Mouse (Mus musculus) forebrain, embryonic 10.5 days (tissue): ENCODE results near the gene Wasf3. TPM values are rescaled to one million over a fixed set of nuclear protein-coding genes. Genes with fewer than 3 reads are reported as not detected.
"Not testable (repeated sequence)": the region's sequence is repeated elsewhere in the genome, so short reads cannot be mapped to it uniquely, and the experiment has no call there.

ENCODE experiments used
- DNase-seq: peaks from one replicate; pipeline ENCODE4 v3.0.0-alpha.2; 2017; ENCODE audit warnings: low spot score; ENCODE audit errors: extremely low spot score
- H3K27ac ChIP-seq: fragments of 300-500 bp; sonication (generic); 2 replicates; pipeline ENCODE4 v1.5.1; 2016; ENCODE audit warnings: mild to moderate bottlenecking
- H3K27me3 ChIP-seq: fragments of 300-500 bp; sonication (generic); 2 replicates; pipeline ENCODE4 v1.6.1; 2016; ENCODE audit warnings: mild to moderate bottlenecking; ENCODE audit not compliant: poor library complexity, severe bottlenecking
- H3K36me3 ChIP-seq: fragments of 300-500 bp; sonication (generic); replicated peaks from 2 replicates; pipeline ENCODE4 v1.6.1; 2016; ENCODE audit warnings: mild to moderate bottlenecking, moderate library complexity
- H3K4me1 ChIP-seq: fragments of 300-500 bp; sonication (generic); 2 replicates; pipeline ENCODE4 v1.6.1; 2016
- H3K4me3 ChIP-seq: fragments of 300-500 bp; sonication (generic); 2 replicates; pipeline ENCODE4 v1.5.1; 2016; ENCODE audit warnings: mild to moderate bottlenecking, moderate library complexity
- H3K9me3 ChIP-seq: fragments of 300-500 bp; sonication (generic); 2 replicates; pipeline ENCODE4 v1.6.1; 2016; ENCODE audit warnings: mild to moderate bottlenecking, moderate library complexity
- WGBS: fragments of 180-500 bp; shearing (Covaris S2); methylation state at CpG from one replicate; pipeline ENCODE4 v1.1.7; 2016; 5-methylcytosine and 5-hydroxymethylcytosine counted together
- polyA plus RNA-seq: library from polyadenylated mRNA; unstranded; fragments of >200 nt; fragmentation: Nextera tagmentation; extraction: Ambion mirVana; gene quantifications from 2 replicates; pipeline ENCODE4 v1.2.1, GENCODE M21; 2016

The Wasf3 gene
- polyA plus RNA-seq, 1 experiment from 2014 or later, result 7.2 TPM

GRCm38 (mm10) chr5:146470821-146471220 lies 86.0 kb downstream of the Wasf3 start:
- WGBS, result 91% methylated on average over 9 of the region's 9 CpGs
- Histone ChIP-seq H3K4me3 (no peak overlapping the region), H3K36me3 (peaks cover 32% of the 10 kb centered on the region), H3K9me3 (no peaks in the 10 kb centered on the region), H3K4me1 (no peaks in the 10 kb centered on the region), H3K27ac (no peak overlapping the region), H3K27me3 (no peaks in the 10 kb centered on the region)
- no peak for DNase-seq

DNA sequence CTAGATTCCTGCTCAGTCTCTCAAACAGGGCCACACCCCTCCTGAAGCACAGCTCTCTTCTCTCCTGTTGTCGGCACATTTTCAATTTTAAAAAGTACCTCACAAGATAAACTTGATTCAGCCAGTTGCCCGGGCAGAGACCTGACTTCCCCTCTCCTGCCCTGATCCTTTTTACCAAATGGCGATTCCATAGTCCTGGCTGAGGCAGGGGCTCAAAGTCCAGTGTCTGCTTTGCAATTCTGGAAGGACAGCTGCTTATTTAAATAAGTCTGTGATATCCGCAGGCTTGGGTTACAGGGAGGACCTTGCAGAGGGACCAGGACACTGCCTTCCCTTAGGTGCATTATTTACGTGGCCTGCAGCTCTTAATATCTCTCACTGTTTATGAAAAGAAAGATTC lies 86.5 kb downstream of the Wasf3 start:
- peaks cover 29% of the 10 kb centered on the region for H3K36me3 ChIP-seq
- DNase-seq, result no peak
- no peaks in the 10 kb centered on the region for H3K4me1 ChIP-seq
- no peaks in the 10 kb centered on the region for H3K27me3 ChIP-seq
- WGBS, result 97% methylated on average over 5 of the region's 5 CpGs
- H3K27ac ChIP-seq, result no peak overlapping the region
- H3K4me3 ChIP-seq, result no peak overlapping the region
- H3K9me3 ChIP-seq, result no peaks in the 10 kb centered on the region

GRCm38 (mm10) chr5:146471821-146472220 lies 87.0 kb downstream of the Wasf3 start:
- Histone ChIP-seq H3K27ac (no peak overlapping the region), H3K4me1 (no peaks in the 10 kb centered on the region), H3K27me3 (no peaks in the 10 kb centered on the region), H3K9me3 (no peaks in the 10 kb centered on the region), H3K4me3 (no peak overlapping the region), H3K36me3 (peaks cover 25% of the 10 kb centered on the region)
- DNase-seq, result no peak
- 94% methylated on average over 12 of the region's 12 CpGs for WGBS

DNA sequence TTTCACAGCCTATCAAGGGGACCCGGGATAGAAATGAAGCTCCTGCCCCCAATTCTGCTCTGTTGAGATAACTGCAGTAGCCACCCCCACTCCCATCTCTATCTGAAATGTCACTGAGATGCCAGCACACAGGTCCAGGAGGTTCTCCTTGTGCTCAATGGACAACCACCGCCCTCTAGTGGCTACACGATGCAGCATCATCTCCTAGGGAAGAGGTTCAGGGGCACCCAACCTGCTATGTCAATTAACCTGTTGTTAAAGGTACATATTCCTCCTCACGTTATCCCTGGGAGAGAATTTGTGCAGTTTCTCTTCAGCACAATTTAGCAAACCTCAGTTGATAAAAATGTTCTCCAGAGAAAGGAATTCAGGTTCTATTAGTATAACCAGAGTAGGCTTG lies 94.8 kb downstream of the Wasf3 start:
- not testable (repeated sequence) for H3K36me3 ChIP-seq, H3K4me1 ChIP-seq, H3K27me3 ChIP-seq, H3K4me3 ChIP-seq, DNase-seq, H3K9me3 ChIP-seq, H3K27ac ChIP-seq
- WGBS, result 16% methylated on average over 4 of the region's 4 CpGs

GRCm38 (mm10) chr5:146481665-146482064 lies 96.9 kb downstream of the Wasf3 start, which contains the start of gene Gm6408:
Gene Gm6408 (plus strand): TSS chr5:146481965.
- H3K27ac ChIP-seq, H3K27me3 ChIP-seq, H3K9me3 ChIP-seq, H3K4me3 ChIP-seq, H3K4me1 ChIP-seq, H3K36me3 ChIP-seq, DNase-seq: not testable (repeated sequence)
- 98% methylated on average over 3 of the region's 3 CpGs for WGBS

GRCm38 (mm10) chr5:146488959-146489358 lies 104.2 kb downstream of the Wasf3 start:
- not testable (repeated sequence) for H3K4me3 ChIP-seq, DNase-seq, H3K4me1 ChIP-seq, H3K9me3 ChIP-seq, H3K36me3 ChIP-seq, H3K27ac ChIP-seq, H3K27me3 ChIP-seq
- 16% methylated on average over 3 of the region's 4 CpGs for WGBS

GRCm38 (mm10) chr5:146491063-146491462 lies 106.3 kb downstream of the Wasf3 start, which contains the start of gene Gm6370:
Gene Gm6370 (plus strand): TSS chr5:146491363.
- H3K4me3 ChIP-seq, H3K4me1 ChIP-seq, H3K9me3 ChIP-seq, H3K36me3 ChIP-seq, DNase-seq, H3K27ac ChIP-seq, H3K27me3 ChIP-seq: not testable (repeated sequence)
- no CpG with 5 or more reads among the region's 5 CpGs for WGBS

- H3K36me3 ChIP-seq, H3K27ac ChIP-seq, H3K27me3 ChIP-seq, H3K4me1 ChIP-seq, DNase-seq, H3K4me3 ChIP-seq, H3K9me3 ChIP-seq: not testable (repeated sequence)
- no CpG with 5 or more reads among the region's 5 CpGs for WGBS
Observed at GRCm38 (mm10) chr5:146502099-146502498, 117.3 kb downstream of the Wasf3 start, which contains the start of gene 4930449I24Rik. Gene 4930449I24Rik (plus strand): TSS chr5:146502399.

DNA sequence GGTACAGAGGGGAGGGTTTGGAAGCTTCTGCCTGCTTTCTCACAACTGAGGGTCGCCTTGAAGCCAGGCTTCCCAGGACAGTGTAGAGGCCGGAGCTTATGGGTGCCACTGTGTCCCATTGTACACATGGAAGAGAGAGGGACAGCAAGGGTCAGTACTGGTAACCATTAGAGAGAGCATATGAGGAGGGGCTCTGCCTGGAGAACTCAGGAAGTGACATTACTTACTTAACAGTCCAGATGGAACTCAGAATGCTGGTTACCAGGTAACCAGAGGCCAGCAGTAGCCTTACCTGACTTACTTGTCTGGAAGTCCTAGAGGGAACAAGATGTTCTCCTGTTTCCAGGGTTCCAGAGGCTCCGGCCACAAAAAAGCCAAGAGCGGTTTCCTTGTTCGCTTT lies 129.0 kb downstream of the Wasf3 start, which contains the start of gene Gm3402:
Gm3402 (plus strand) TSS at position 301 of the 400 bp plus-strand sequence.
- not testable (repeated sequence) for DNase-seq, H3K27ac ChIP-seq, H3K36me3 ChIP-seq, H3K9me3 ChIP-seq, H3K27me3 ChIP-seq, H3K4me1 ChIP-seq, H3K4me3 ChIP-seq
- WGBS, result 88% methylated on average over 2 of the region's 5 CpGs

Other genes starting within 250 kb of the Wasf3 start
- gene Gm5565, start 224.4 kb upstream of the Wasf3 start, polyA plus RNA-seq, result not detected in 2 replicates
- not detected in 2 replicates for gene Gm6309, start 214.3 kb upstream of the Wasf3 start, polyA plus RNA-seq
- not detected in 2 replicates for gene 1700001J03Rik, start 199.7 kb upstream of the Wasf3 start, polyA plus RNA-seq
- gene Rnf6, start 163.4 kb upstream of the Wasf3 start, polyA plus RNA-seq, result 25.9 and 27.7 TPM in 2 replicates
- 21.8 and 22.6 TPM in 2 replicates for gene Cdk8, start 153.8 kb upstream of the Wasf3 start, polyA plus RNA-seq
- gene Gm6408, start 97.0 kb downstream of the Wasf3 start, polyA plus RNA-seq, result not detected in 2 replicates
- gene Gm6370, start 106.4 kb downstream of the Wasf3 start, polyA plus RNA-seq, result not detected in 2 replicates
- not detected in 2 replicates for gene 4930449I24Rik, start 117.4 kb downstream of the Wasf3 start, polyA plus RNA-seq
- not detected in 2 replicates for gene Gm3402, start 129.1 kb downstream of the Wasf3 start, polyA plus RNA-seq
- gene Gm3404, start 140.8 kb downstream of the Wasf3 start, polyA plus RNA-seq, result not detected in 2 replicates
- not detected in 2 replicates for gene Gm3409, start 152.7 kb downstream of the Wasf3 start, polyA plus RNA-seq
- not detected in 2 replicates for gene Gm3415, start 171.2 kb downstream of the Wasf3 start, polyA plus RNA-seq
- gene Gpr12, start 200.3 kb downstream of the Wasf3 start, polyA plus RNA-seq, result 0.07 and 0.15 TPM in 2 replicates